Comparison of ENCODE assay signal across 18 mouse cellular contexts in the genomic region with DNA sequence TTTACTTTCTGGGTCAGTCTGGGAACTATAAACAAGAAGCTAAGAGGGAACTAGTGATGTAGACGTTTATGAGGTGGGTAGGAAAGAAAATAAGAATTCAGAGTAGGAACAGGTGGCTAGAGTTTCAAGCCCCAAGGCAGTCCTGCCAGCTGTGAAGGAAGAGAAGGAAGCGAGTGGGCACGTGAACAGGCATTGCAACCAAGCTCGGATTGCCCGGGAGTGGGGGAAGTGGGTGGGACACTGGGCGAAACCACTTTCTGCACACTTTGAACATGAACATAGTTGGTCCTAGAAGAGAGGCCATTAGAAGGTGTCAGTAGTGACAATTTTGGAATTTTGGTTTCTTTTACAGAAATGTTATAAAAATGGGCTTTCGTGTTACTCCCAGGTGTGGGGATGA. TPM values are rescaled to one million over a fixed set of nuclear protein-coding genes. Genes with fewer than 3 reads are reported as not detected.
A peak's percentile ranks its signal among the peaks of the same experiment; 100 is the strongest.
DNase-seq lines count a peak whose midpoint lies in the region; ATAC-seq lines count a peak whose summit lies in the region.
"Had no signal": no experiment of that assay in that cellular context is flagged by ENCODE, and none has a peak within 500 bp of the region (broad histone marks: within the 10 kb centered on the region; RNA-seq: fewer than 3 reads in every experiment).

No protein-coding gene starts in this region.

- DNase-seq in limb, embryonic 10.5 days (ENCODE audit: low spot score) = no peak
- peak; percentile 21 for DNase-seq in forelimb bud, embryonic 11.5 days (ENCODE audit: low read depth, low spot score)
- DNase-seq in thymus, postnatal 36 days = peak; percentile 26 to 41
- DNase-seq: cerebellum, postnatal 25 days; liver; lung, embryonic 14.5 days; right cerebral cortex, postnatal 4 days had no signal

- H3K27me3 ChIP-seq in limb, embryonic 12.5 days = no peaks in the 10 kb centered on the region
- H3K27me3 ChIP-seq in limb, embryonic 10.5 days (ENCODE audit: low read depth, poor library complexity, severe bottlenecking) = no peaks in the 10 kb centered on the region
- H3K27me3 ChIP-seq in neural tube, embryonic 15.5 days (replicated peaks) = no peaks in the 10 kb centered on the region
- H3K27me3 ChIP-seq: embryonic facial prominence, embryonic 12.5 days; hindbrain, embryonic 13.5 days; neural tube, embryonic 13.5 days had no signal

- H3K4me2 ChIP-seq in limb, embryonic 12.5 days = no peak overlapping the region
- H3K4me2 ChIP-seq in neural tube, embryonic 15.5 days = no peak overlapping the region
- H3K4me2 ChIP-seq: embryonic facial prominence, embryonic 12.5 days; hindbrain, embryonic 13.5 days; lung, embryonic 14.5 days; neural tube, embryonic 13.5 days had no signal

- WGBS in limb, embryonic 12.5 days = 46% methylated on average over 7 of the region's 7 CpGs
- 80% methylated on average over 7 of the region's 7 CpGs for WGBS in limb, embryonic 10.5 days
- WGBS in neural tube, embryonic 15.5 days = 81% methylated on average over 7 of the region's 7 CpGs

- 0 out of 2 replicates have a peak overlapping the region, but pooled peaks have one; percentile 12 for H3K27ac ChIP-seq in limb, embryonic 12.5 days
- H3K27ac ChIP-seq in limb, embryonic 10.5 days = no peak overlapping the region
- H3K27ac ChIP-seq in neural tube, embryonic 15.5 days (replicated peaks) = no peak overlapping the region
- H3K27ac ChIP-seq: embryonic facial prominence, embryonic 12.5 days; hindbrain, embryonic 13.5 days; macrophage; neural tube, embryonic 13.5 days had no signal

- H3K9me3 ChIP-seq in limb, embryonic 12.5 days = 0 out of 2 replicates have a peak, but pooled peaks cover 3% of the 10 kb centered on the region
- no peaks in the 10 kb centered on the region for H3K9me3 ChIP-seq in limb, embryonic 10.5 days (replicated peaks)
- H3K9me3 ChIP-seq in neural tube, embryonic 15.5 days (replicated peaks) = no peaks in the 10 kb centered on the region
- H3K9me3 ChIP-seq: embryonic facial prominence, embryonic 12.5 days; hindbrain, embryonic 13.5 days; neural tube, embryonic 13.5 days had no signal

- no peak for ATAC-seq in limb, embryonic 12.5 days (ENCODE audit: insufficient number of reproducible peaks, insufficient read depth, low FRiP score, low TSS enrichment, low read depth)
- ATAC-seq in megakaryocyte progenitor cell, adult 5-6 weeks (replicated peaks; ENCODE audit: poor library complexity) = peak; percentile 68
- no peak for ATAC-seq in activated CD4-positive, CD25-positive, alpha-beta regulatory T cell, adult 4 months
- no peak for ATAC-seq in neural tube, embryonic 15.5 days (ENCODE audit: low FRiP score)
- ATAC-seq: CD4-positive, CD25-positive, alpha-beta regulatory T cell, adult 4 months; intestine, embryonic 16.5 days; midbrain, embryonic 16.5 days had no signal

- H3K4me1 ChIP-seq in limb, embryonic 12.5 days (replicated peaks) = peaks cover 19% of the 10 kb centered on the region
- H3K4me1 ChIP-seq in limb, embryonic 10.5 days = peaks cover 5% of the 10 kb centered on the region; the same call in 1 of the 2 replicates
- 0 out of 2 replicates have a peak, but pooled peaks cover 2% of the 10 kb centered on the region for H3K4me1 ChIP-seq in neural tube, embryonic 15.5 days
- H3K4me1 ChIP-seq: embryonic facial prominence, embryonic 12.5 days had no signal

- no peak overlapping the region for H3K4me3 ChIP-seq in limb, embryonic 12.5 days (replicated peaks)
- H3K4me3 ChIP-seq in limb, embryonic 10.5 days = no peak overlapping the region
- H3K4me3 ChIP-seq in neural tube, embryonic 15.5 days (replicated peaks) = no peak overlapping the region
- H3K4me3 ChIP-seq: embryonic facial prominence, embryonic 12.5 days; hindbrain, embryonic 13.5 days; neural tube, embryonic 13.5 days had no signal

- H3K9ac ChIP-seq in limb, embryonic 12.5 days (replicated peaks) = no peak overlapping the region
- no peak overlapping the region for H3K9ac ChIP-seq in neural tube, embryonic 15.5 days (replicated peaks)
- H3K9ac ChIP-seq: embryonic facial prominence, embryonic 12.5 days; hindbrain, embryonic 13.5 days; lung, embryonic 14.5 days; neural tube, embryonic 13.5 days had no signal

- no peaks in the 10 kb centered on the region for H3K36me3 ChIP-seq in limb, embryonic 12.5 days
- no peaks in the 10 kb centered on the region for H3K36me3 ChIP-seq in limb, embryonic 10.5 days
- no peaks in the 10 kb centered on the region for H3K36me3 ChIP-seq in neural tube, embryonic 15.5 days
- H3K36me3 ChIP-seq: embryonic facial prominence, embryonic 12.5 days; hindbrain, embryonic 13.5 days; neural tube, embryonic 13.5 days had no signal

RNA-seq across cellular contexts. Expression of a gene that starts 4.3 kb away (rescaled TPM):
- polyA plus RNA-seq in limb, embryonic 12.5 days (2016; fragmentation: Nextera tagmentation; extraction: Ambion mirVana) = 103 and 106 TPM in 2 replicates
- polyA plus RNA-seq in limb, embryonic 10.5 days (2016; fragmentation: Nextera tagmentation; extraction: Ambion mirVana) = 73.0 and 81.5 TPM in 2 replicates
- total RNA-seq in megakaryocyte progenitor cell, adult 5-6 weeks (2015) = 130 and 133 TPM in 2 replicates
- 133 and 160 TPM in 2 replicates for total RNA-seq in megakaryocyte progenitor cell, adult 5-6 weeks (2017)
- 10 to 100 TPM; 45.4 to 47.0 TPM for polyA plus RNA-seq in activated CD4-positive, CD25-positive, alpha-beta regulatory T cell, adult 4 months (2017; shearing (Covaris generic))
- 41.5 and 48.7 TPM in 2 replicates for polyA plus RNA-seq in neural tube, embryonic 15.5 days (2015; fragmentation: Nextera tagmentation; extraction: Ambion mirVana)
